Mouse (Mus musculus) testis, adult 2 months (tissue): ENCODE measurements around the gene Cdk5rap1.

Experiments used
- CTCF ChIP-seq: fragments of 200-500 bp; IDR thresholded peaks from 2 replicates; pipeline ENCODE4 v1.5.1; 2012; ENCODE audit warnings: low read depth, mild to moderate bottlenecking, inconsistent platforms, low read length, moderate library complexity; ENCODE audit not compliant: control insufficient read depth, insufficient read depth, insufficient replicate concordance
- POLR2A ChIP-seq: fragments of 200-500 bp; IDR thresholded peaks from 2 replicates; pipeline ENCODE4 v1.6.1; 2012; ENCODE audit warnings: low read depth, mild to moderate bottlenecking, inconsistent platforms, low read length, moderate library complexity; ENCODE audit not compliant: control insufficient read depth

DNA sequence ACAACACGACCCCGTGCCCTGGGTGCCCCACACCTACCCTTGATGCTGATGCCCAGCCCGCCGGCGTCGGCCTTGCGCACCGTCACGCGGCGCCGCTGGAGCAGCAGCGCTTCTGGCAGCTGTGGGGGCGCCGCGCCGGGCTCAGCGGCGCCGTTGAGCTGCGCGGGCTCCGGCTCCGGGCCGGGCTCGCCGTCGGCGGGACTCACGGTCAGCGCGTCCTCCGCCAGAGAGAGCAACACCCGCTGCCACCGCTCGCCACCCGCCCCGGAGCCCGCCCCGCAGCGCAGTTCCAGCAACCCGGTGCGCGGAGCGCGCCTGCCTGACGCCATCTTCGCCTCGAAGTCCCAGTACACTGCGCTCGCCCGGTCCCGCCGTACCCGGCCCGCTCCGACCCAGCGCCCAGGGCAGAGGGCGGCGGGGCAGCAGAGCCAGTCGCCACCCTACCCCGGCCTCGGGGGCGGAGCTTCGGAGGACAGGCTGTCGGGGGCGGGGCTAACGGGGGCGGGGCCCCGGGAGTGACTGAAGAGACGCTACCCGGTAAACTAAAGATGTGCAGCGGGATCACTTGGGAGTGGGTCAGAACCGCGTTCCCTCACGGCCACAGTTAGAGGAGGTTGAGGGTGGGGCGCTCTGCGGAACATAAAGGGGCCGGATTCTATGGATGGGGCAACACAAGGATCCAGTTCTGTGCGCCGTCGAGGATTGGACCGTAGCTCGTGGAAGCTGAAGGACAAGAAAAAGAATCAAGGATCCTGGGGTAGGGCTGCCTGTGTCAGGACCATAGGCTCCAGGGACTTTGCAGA is 35.0 kb upstream of the Cdk5rap1 start, which contains the start of gene Snta1:
- TF ChIP-seq CTCF: no peak
- TF ChIP-seq POLR2A: peak; percentile 59; the same call in 1 of the 2 replicates
